Mouse (Mus musculus): ENCODE data around the gene Lamb3. TPM values are rescaled to one million over a fixed set of nuclear protein-coding genes. Genes with fewer than 3 reads are reported as not detected.

The Lamb3 gene
- polyA plus RNA-seq, 1 experiment: not detected

DNA sequence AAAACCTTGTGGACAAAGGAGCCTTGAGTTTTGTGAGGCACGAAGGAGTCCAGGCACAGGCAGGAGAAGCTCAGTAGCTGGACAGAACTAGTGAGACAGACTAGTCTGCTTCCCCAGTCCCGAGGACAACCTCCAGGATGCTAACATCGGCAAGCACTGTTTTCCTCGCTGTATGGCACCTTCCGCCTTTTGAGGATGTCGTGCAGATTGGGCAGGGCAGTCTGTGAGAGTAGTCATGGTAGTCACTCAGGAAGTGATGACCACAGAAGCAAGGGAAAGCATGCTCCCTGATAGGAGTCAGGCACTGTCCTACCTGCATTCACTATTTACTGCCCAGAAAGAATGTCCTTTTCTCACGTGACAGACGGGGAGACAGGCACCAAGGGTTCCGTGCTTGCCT is 122.1 kb downstream of the Lamb3 start:
- no peak for TF ChIP-seq GATA1 (IDR thresholded peaks at IDR 0.05; ENCODE audit: low read length)

DNA sequence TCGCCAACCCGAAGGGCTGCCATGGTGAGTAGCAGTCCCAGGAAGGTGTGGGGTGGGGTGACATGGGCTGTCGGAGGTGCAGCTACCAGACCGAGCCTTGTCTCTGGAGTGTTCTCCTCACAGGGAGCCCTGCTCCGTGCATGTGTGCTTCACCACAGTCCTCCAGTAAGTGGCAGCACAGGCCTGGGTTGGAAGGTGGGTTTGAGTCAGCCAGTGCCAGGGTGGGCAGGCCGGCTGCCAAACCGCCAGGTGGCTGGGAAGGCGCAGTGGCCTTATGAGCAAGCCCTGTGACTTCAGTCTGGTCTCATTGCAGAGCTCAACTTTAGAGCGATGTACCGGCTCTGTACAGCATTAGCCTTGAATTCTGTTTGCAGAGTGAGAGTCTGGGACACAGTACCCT is 122.7 kb downstream of the Lamb3 start:
- TF ChIP-seq GATA1 (IDR thresholded peaks at IDR 0.05; ENCODE audit: low read length): no peak

DNA sequence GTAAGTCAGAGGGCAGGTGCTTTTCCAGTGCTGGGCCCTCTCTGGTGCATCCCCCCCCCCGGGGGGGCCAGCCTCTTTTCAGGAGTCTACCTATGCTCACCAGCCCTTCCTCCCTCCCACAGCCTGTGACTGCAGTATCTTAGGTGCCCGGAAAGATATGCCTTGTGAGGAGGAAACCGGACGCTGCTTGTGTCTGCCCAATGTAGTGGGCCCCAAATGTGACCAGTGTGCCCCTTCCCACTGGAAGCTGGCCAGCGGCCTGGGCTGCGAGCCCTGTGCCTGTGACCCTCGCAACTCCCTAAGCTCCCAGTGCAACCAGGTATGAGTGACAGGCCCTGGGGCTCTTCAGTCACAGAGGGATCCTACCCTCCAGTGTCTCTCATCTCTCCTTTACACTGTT is 123.1 kb downstream of the Lamb3 start:
- no peak for TF ChIP-seq GATA1 (IDR thresholded peaks at IDR 0.05; ENCODE audit: low read length)

DNA sequence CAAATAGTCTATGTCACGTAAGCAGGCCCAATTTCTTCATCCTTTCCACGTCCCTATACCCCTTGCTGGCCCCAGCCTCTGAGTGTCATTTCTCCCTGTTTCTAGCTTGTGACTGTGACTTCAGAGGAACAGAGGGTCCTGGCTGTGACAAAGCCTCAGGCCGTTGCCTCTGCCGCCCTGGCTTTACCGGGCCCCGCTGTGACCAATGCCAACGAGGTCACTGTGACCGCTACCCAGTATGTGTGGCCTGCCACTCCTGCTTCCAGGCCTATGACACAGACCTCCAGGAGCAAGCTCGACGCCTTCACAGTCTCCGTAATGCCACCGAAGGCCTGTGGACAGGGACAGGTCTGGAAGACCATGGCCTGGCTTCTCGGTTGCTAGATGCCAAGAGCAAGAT is 124.5 kb downstream of the Lamb3 start:
- TF ChIP-seq GATA1 (IDR thresholded peaks at IDR 0.05; ENCODE audit: low read length): no peak

DNA sequence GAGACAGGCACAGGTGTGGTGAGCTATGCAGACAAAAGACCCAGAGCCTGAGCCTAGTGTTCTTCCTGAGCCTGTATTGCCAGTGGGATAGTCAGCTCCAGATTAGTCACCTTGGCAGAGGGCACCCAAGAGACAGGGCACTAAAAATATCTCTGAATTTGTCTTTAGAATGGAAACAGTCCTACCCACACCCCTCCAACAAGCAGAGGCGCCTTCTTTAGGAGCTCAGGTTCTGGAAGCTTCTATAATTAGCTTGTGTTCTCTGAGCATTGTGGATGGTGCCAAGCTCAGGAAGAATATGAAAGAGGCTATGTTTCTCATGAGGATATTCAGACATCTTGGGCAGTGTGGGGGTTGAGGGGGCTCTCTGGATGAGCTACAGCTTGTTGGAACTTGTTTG is 125.2 kb downstream of the Lamb3 start:
- TF ChIP-seq GATA1 (IDR thresholded peaks at IDR 0.05; ENCODE audit: low read length): no peak

DNA sequence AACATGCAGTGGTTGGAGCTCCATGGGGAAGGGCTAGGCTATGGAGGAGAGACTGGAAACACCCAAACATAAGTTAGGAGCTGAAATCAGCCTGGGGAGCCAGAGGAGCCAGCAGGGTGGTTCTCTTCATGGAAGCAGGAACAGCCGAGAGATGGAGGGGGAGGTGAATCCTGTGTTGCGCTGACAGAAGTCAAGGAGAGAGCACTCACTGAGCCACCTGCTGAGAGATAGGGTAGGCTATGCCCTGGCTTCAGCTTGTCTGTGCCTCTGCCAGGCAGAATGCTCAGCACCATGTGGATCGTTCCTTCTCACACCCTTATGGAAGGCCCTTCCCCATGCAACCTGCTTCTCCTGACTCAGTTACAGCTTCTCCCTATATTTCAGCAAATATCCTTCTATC is 126.3 kb downstream of the Lamb3 start:
- no peak for TF ChIP-seq GATA1 (IDR thresholded peaks at IDR 0.05; ENCODE audit: low read length)

DNA sequence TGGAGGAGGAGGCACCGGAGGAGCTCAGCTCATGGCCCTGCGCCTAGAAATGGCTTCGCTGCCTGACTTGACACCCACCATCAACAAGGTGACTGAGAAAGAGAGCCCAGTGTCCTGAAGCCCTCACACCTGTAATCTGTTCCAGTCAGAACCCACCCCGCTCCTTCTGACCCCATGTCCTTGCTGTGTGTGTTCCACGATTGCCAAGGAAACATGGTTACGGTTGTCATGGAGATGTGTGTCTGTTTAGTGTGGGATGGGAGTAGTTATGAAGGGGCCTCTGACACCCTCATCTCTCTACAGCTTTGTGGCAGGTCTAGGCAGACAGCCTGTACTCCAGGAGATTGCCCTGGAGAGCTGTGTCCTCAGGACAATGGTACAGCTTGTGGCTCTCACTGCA is 127.0 kb downstream of the Lamb3 start:
- TF ChIP-seq GATA1 (IDR thresholded peaks at IDR 0.05; ENCODE audit: low read length): no peak

DNA sequence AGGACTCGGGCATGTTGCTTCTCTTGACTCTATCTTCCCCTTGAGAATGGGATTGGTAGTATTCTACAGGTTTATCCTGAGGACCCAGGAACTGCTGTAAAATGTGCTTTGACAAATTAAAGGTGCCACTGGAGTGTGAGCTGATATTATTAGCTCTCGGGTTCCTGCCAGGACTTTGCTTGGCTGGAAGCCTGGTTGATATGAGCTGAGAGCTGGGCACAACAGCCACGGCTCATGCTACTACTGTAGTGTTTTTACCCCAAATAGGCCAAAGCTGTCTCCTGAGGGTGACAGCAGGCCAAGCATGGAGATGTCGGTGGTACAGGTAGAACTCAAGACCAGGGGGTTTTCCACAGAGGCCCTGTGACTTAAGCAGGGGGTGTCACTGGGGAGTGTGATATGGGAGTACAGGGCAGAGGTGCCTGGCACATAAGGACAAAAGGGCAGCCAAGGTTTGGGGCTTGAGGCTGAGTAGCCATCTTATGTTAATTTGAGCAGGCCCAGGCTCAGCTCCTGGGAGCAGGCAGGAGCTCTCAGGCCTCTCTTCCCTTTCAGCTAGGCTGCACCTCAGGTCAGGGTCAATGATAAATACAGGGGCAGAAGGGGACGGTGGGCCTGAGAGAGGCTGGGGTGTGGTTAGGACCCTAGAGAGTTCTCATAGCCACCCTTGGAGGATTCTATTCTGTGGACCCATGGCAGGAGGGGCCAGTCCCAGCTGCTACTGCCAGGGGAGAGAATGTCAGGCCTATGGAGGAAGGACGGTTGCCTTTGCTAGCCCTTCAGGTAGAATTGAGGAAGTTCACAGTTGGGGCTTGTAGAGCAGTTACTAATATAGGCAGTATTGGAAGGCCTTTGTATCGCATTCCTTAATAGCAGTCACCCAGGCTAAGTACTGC is 128.9 kb downstream of the Lamb3 start:
- TF ChIP-seq GATA1 (IDR thresholded peaks at IDR 0.05; ENCODE audit: low read length): no peak

DNA sequence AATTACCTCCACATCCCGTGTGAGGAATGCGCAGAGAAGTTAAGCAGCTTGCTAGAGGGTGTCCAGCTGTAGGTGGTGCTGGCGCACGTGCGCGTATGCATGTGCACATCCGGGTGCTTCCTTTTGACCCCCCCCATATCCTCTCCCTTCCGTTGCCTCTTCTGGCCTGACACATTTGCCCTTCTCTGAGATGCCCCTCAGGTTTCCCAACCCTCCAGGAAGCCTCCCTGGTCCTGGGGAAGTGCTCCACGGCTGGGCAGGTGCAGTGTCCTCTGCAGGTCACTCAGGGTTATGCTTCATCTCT is 129.5 kb downstream of the Lamb3 start:
- TF ChIP-seq GATA1 (IDR thresholded peaks at IDR 0.05; ENCODE audit: low read length): no peak

DNA sequence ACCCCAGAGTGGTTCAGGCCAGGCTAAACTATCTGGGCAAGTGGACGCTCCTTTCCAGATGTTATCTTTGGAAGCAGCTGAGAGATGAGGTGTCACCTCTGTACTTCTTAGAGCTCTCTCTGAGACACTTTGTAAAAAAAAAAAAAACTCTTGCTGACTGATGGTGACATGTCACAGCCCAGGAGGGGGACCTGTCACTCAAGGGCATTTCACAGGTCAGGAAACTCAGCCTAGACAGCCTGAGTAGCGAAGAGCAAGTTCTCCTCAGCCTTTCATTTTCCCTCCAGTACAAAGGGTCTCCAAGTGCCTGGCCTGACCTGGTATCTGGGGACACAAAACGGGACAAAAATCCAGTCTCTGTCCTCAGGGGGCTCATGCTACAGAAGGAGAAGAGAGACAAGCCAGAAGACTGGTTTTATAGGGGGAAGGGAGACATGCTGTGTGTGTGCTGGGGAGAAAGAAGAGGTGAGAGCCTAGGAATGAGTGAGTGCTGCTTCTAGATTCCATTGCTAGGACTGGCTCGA is 130.3 kb downstream of the Lamb3 start:
- no peak for TF ChIP-seq GATA1 (IDR thresholded peaks at IDR 0.05; ENCODE audit: low read length)

DNA sequence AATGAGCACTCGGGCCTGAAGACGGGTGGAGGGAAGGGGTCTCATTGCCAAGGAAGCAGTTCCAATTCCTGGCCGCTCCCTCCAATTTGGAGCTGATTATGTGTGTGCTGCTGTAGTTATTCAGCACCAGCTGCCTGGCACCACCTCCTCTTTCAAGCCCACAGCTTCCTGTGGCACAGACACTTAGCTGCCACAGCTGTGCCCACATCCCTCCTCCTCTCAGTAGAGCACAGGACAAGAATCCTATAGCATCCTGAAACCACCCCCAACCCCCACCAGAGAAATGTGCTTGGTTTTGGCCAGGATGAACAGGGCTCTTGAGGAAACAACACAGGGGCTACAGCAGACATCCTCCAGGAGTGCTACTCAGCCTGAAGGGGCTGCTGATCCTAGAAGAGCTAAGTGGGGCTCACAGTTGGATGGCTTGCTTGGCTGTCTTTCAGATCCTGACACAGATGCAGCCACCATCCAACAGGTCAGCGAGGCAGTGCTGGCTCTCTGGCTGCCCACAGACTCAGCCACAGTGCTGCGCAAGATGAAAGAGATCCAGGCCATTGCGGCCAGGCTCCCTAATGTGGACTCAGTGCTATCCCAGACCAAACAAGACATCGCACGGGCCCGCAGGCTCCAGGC is 131.0 kb downstream of the Lamb3 start:
- no peak for TF ChIP-seq GATA1 (IDR thresholded peaks at IDR 0.05; ENCODE audit: low read length)

DNA sequence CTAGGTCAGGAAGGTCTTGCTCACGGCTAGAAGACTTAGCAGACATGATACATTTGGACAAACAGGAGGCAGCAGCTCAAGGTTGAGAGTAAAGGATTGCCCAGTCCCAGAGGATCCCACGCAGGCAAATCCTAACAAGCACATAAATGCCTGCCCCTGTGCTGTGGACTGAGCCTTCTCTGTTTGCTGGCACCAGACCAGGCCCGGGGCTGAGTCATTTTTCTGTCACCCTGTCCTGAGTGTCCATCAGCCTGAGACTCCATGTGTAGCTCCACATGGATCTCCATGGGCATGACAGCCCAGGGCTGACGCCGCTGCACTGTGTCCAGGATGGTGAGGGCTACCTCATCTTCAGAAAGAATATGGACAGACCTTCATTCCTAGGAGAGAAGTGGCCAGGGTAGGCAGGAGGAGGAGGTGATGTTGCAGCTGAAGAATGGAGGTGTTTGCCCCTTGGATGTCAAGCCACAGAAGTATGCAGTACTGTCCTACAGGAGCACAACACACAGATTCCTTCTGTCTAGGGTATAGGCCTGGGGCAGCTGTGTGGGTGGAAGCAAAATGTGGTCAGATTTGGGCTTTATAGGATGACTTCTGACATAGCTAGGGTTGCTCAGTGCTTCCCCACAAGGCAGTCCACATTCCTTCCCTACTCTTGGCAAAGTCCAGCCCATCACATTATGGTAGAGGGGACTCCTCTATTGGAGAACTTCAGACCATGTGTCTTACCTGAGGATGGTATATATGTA is 134.9 kb downstream of the Lamb3 start:
- TF ChIP-seq GATA1 (IDR thresholded peaks at IDR 0.05; ENCODE audit: low read length): no peak

DNA sequence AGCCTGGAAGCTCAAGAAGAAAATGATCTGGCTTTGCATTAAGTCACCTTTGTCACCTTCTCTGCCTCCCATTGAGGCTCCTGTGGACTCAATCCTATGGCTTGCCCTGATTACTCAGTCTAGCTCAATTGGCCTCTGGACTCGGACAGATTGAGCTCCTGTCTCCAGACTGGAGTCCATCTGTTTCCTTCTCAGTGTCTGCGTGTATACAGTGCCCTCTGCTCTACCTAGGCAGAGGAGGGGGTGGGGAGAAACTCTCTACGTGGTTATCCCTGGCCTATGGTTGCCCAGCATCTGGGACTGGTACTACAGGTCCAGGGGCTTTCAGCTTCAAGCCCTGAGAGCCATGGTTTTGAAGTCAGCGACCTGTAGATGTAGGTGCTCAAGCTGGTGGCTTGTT is 136.4 kb downstream of the Lamb3 start:
- TF ChIP-seq GATA1 (IDR thresholded peaks at IDR 0.05; ENCODE audit: low read length): no peak

DNA sequence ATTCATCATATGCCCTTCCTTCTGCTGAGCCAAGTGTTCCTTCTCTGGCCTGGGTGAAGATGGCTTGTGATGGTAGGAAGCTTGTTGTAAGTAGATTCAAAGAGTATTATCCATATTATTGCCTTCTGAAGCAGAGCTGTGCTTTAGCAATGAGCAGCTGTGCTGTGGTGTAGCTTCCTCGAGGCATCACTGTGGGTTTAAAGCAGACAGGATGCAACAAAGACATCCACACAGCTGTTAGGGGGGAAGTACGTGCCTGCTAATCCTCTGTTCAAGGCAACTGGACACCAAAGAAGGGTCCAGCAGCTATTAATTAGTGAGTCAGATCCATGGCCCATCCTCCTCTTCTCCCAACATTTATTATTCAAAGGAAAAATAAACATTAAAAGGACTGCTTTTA is 137.5 kb downstream of the Lamb3 start:
- TF ChIP-seq GATA1 (IDR thresholded peaks at IDR 0.05; ENCODE audit: low read length): no peak

DNA sequence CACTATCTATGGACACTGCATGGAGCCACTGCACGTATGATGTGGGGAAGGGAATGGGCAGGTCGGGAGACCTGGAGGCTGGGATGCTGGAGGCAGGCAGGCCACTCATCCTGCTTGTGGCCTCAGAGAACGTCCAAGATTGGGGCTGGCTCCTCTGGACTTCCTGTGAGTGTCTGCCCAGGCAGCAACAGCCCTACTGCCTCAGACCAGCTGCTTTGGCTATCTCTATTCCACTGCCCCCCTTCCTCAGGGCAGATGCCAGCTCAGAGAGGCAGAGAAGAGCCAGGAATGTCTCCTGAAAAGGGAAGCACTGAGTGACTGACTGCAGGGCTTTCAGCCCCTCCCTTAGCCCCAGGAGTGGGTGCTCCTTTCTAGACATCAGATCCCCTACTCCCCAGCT is 139.4 kb downstream of the Lamb3 start:
- no peak for TF ChIP-seq GATA1 (IDR thresholded peaks at IDR 0.05; ENCODE audit: low read length)

DNA sequence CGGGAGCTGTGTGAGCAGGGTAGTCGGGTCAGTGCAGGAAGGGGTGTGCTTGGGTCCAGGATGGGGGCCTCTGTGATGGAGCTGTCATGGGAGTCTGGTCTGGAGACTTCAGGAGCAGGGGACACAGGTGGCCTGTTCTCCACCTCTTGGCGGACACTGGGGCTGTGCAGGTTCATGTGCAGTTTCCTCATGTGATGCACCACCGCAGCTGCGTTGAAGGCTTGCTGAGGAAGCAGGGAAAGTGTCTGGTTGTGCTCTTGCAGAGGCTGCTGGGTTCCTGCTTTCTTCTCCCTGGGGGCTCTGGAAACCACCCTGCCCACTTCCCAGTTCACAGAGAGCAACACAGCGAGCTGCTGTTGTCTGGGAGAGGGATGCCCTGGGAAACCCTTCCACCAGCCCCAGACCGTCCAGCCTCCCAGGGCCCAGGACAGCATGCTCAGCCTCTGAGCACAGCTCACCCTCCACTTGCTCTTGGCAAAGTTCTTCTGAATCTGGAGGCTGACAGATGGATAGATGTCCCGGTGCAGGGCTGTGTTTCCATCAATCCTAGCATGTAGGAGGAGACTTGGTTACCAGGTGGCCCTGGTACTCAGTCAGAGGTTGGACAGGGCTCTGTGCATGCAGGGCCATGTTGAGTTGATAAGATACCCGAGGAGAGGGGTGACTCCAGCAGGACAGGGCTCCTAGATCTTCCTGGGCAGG is 140.9 kb downstream of the Lamb3 start:
- no peak for TF ChIP-seq GATA1 (IDR thresholded peaks at IDR 0.05; ENCODE audit: low read length)

Measured in G1E-ER4 (cell line).